Mouse (Mus musculus) frontal cortex, adult (tissue): Measurements from ENCODE around the gene Fhit.
"Not testable (repeated sequence)": the region's sequence is repeated elsewhere in the genome, so short reads cannot be mapped to it uniquely, and the experiment has no call there.

Experiments used
- ATAC-seq: cut with Nextera tagmentation; 2 replicates; pipeline ENCODE4 v1.9.2; 2017; ENCODE audit warnings: mild to moderate bottlenecking, moderate library complexity, mixed read lengths; ENCODE audit not compliant: low TSS enrichment

The Fhit gene

GRCm38 (mm10) chr14:9976934-9977510, 1184.8 kb downstream of the Fhit start:
- ATAC-seq = no peak

- ATAC-seq = peak; percentile 79
Observed at GRCm38 (mm10) chr14:9974402-9974801, 1187.4 kb downstream of the Fhit start.

GRCm38 (mm10) chr14:9963853-9964252, 1198.0 kb downstream of the Fhit start:
- ATAC-seq = no peak

GRCm38 (mm10) chr14:9960396-9960795, 1201.4 kb downstream of the Fhit start:
- no peak for ATAC-seq

GRCm38 (mm10) chr14:9899494-9899893, 1262.3 kb downstream of the Fhit start:
- no peak for ATAC-seq

- peak; percentile 99 for ATAC-seq
Observed at GRCm38 (mm10) chr14:9896556-9896955, 1265.3 kb downstream of the Fhit start.

- no peak for ATAC-seq
Observed at GRCm38 (mm10) chr14:9852041-9852440, 1309.8 kb downstream of the Fhit start.

- no peak for ATAC-seq
Observed at GRCm38 (mm10) chr14:9832290-9832689, 1329.5 kb downstream of the Fhit start.

- not testable (repeated sequence) for ATAC-seq
Observed at GRCm38 (mm10) chr14:9828699-9829240, 1333.1 kb downstream of the Fhit start.

GRCm38 (mm10) chr14:9815963-9816362, 1345.9 kb downstream of the Fhit start:
- no peak for ATAC-seq

- ATAC-seq = peak; percentile 57
Observed at GRCm38 (mm10) chr14:9811847-9812321, 1350.0 kb downstream of the Fhit start.

GRCm38 (mm10) chr14:9811177-9811846, 1350.5 kb downstream of the Fhit start:
- no peak; the same call in 1 of the 2 replicates for ATAC-seq

- ATAC-seq = peak; percentile 99
Observed at GRCm38 (mm10) chr14:9793403-9793802, 1368.4 kb downstream of the Fhit start.

- ATAC-seq = no peak
Observed at GRCm38 (mm10) chr14:9788402-9788950, 1373.4 kb downstream of the Fhit start.

- peak; percentile 96 for ATAC-seq
Observed at GRCm38 (mm10) chr14:9787389-9787788, 1374.4 kb downstream of the Fhit start.

GRCm38 (mm10) chr14:9785861-9786260, 1376.0 kb downstream of the Fhit start:
- no peak for ATAC-seq

- peak; percentile 77 for ATAC-seq
Observed at GRCm38 (mm10) chr14:9751341-9751740, 1410.5 kb downstream of the Fhit start.

- peak; percentile 62 for ATAC-seq
Observed at GRCm38 (mm10) chr14:9748709-9749108, 1413.1 kb downstream of the Fhit start.

- ATAC-seq = no peak
Observed at GRCm38 (mm10) chr14:9721917-9722472, 1439.8 kb downstream of the Fhit start.

GRCm38 (mm10) chr14:9698621-9699020, 1463.2 kb downstream of the Fhit start:
- ATAC-seq = no peak

- no peak for ATAC-seq
Observed at GRCm38 (mm10) chr14:9697101-9697500, 1464.7 kb downstream of the Fhit start.

GRCm38 (mm10) chr14:9696004-9696403, 1465.8 kb downstream of the Fhit start:
- ATAC-seq = no peak
